Mouse (Mus musculus) ES-E14 (cell line): ENCODE data around the gene Prss1. TPM values are rescaled to one million over a fixed set of nuclear protein-coding genes. Genes with fewer than 3 reads are reported as not detected.
"Not testable (repeated sequence)": the region's sequence is repeated elsewhere in the genome, so short reads cannot be mapped to it uniquely, and the experiment has no call there.

ENCODE experiments used
- DNase-seq: peaks from one replicate; pipeline ENCODE4 v3.0.0-alpha.2; 2013; ENCODE audit warnings: low read depth, low spot score
- H3K27ac ChIP-seq: 2 replicates; pipeline ENCODE4 v1.5.1; 2012; ENCODE audit warnings: low read depth, mild to moderate bottlenecking, low read length, moderate library complexity, mixed read lengths; ENCODE audit not compliant: poor library complexity, insufficient read depth, severe bottlenecking
- H3K36me3 ChIP-seq: 2 replicates; pipeline ENCODE4 v1.6.1; 2012; ENCODE audit warnings: mild to moderate bottlenecking, low read length, moderate library complexity, mixed read lengths; ENCODE audit not compliant: control insufficient read depth, poor library complexity, insufficient read depth, severe bottlenecking
- H3K4me1 ChIP-seq, 2 experiments: fragments of 150-350 bp in 1 of 2; sonication (generic) in 1 of 2; 2 replicates each; pipeline ENCODE4 v1.6.1; 2012; ENCODE audit warnings: low read length in 2 of 2, mild to moderate bottlenecking in 1 of 2, mixed read lengths in 1 of 2; ENCODE audit not compliant: control insufficient read depth in 2 of 2, insufficient read depth in 2 of 2, poor library complexity in 1 of 2
- H3K4me3 ChIP-seq, 2 experiments: fragments of 150-350 bp in 1 of 2; sonication (generic) in 1 of 2; 2 replicates each; pipeline ENCODE4 v1.5.1; 2012; ENCODE audit warnings: low read length in 2 of 2, low read depth in 1 of 2, mild to moderate bottlenecking in 1 of 2, mixed read lengths in 1 of 2; ENCODE audit not compliant: insufficient read depth in 1 of 2, poor library complexity in 1 of 2, severe bottlenecking in 1 of 2
- H3K9ac ChIP-seq: 2 replicates; pipeline ENCODE4 v1.6.1; 2012; ENCODE audit warnings: low read depth, mild to moderate bottlenecking, low read length, mixed read lengths; ENCODE audit not compliant: poor library complexity, insufficient read depth, severe bottlenecking
- H3K9me3 ChIP-seq: fragments of 150-350 bp; sonication (generic); 2 replicates; pipeline ENCODE4 v1.6.1; 2012; ENCODE audit warnings: low read depth, mild to moderate bottlenecking, low read length; ENCODE audit not compliant: control insufficient read depth, insufficient read depth
- CHD2 ChIP-seq: IDR thresholded peaks from 2 replicates; pipeline ENCODE4 v1.6.1; 2014; ENCODE audit warnings: mild to moderate bottlenecking, low read depth, low read length, inconsistent platforms
- HCFC1 ChIP-seq: IDR thresholded peaks from 2 replicates; pipeline ENCODE4 v1.6.1; 2012; ENCODE audit warnings: low read length, inconsistent platforms, borderline replicate concordance; ENCODE audit not compliant: insufficient read depth
- MAFK ChIP-seq: IDR thresholded peaks from 2 replicates; pipeline ENCODE4 v1.6.1; 2014; ENCODE audit warnings: mild to moderate bottlenecking, low read depth, low read length, inconsistent platforms; ENCODE audit not compliant: insufficient read depth
- ZC3H11A ChIP-seq: IDR thresholded peaks from 2 replicates; pipeline ENCODE4 v1.6.1; 2012; ENCODE audit warnings: low read depth, mild to moderate bottlenecking, inconsistent platforms, low read length, borderline replicate concordance
- ZNF384 ChIP-seq: IDR thresholded peaks from 2 replicates; pipeline ENCODE4 v1.6.1; 2012; ENCODE audit warnings: low read depth, low read length, inconsistent platforms
- in situ Hi-C, 2 experiments: fragments of 600-800 bp; cut with MboI; formaldehyde crosslinking; loops; one replicate each; pipeline ENCODE4 v1.15.1; 2025; ENCODE audit warnings: low sequenced_read_pairs in 2 of 2, inconsistent platforms in 1 of 2; ENCODE audit not compliant: unreplicated experiment in 2 of 2
- total RNA-seq: library from RNA; depleted of rRNA; stranded (reverse); fragments of 300-350 nt; gene quantifications from 2 replicates; pipeline ENCODE4 v1.2.3, GENCODE M21; 2012; rRNA removed

Gene Prss1
- not detected in 2 replicates for total RNA-seq

DNA sequence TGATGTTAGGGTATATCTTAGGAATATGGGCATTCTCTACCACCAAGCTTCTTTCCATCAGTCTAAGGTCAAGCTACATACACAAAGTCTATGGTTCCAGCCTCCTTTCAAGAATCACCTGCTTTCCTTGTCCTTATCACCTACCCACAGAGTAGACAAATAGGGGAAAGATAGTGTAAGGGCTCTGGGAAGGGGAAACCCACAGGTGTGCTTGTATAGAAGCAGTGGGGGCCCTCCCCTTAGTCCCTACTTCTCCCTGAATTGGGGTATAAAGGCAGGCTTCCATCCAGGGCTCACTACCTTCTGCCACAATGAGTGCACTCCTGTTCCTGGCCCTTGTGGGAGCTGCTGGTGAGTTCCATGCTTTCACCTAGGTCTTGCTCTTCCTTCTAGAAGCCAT is at the start of gene Prss1:
Gene Prss1 (plus strand): TSS at position 301 of the 400 bp plus-strand sequence.
- in situ Hi-C loops, H3K9ac ChIP-seq, H3K9me3 ChIP-seq, H3K4me3 ChIP-seq, DNase-seq, H3K27ac ChIP-seq, H3K36me3 ChIP-seq, H3K4me1 ChIP-seq: not testable (repeated sequence)

DNA sequence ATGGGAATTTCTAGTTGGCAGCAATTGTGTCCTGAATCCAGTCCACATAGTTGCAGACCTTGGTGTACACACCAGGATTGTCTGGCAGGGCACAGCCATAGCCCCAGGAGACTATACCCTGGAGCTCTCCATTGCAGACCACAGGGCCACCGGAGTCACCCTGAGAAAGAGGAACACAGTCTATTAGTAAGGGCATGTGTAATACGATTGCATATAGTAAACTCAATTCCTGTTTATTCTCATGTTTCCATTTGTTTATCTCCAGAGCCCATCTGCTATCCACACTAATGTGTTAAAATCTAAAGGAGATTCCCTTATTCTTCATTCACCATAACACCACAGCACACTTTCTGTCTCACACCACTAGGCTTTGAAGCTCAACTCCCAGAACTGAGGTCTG is 16.5 kb upstream of the Prss1 start:
- H3K9ac ChIP-seq, H3K36me3 ChIP-seq, DNase-seq, H3K4me3 ChIP-seq, H3K27ac ChIP-seq, in situ Hi-C loops, H3K4me1 ChIP-seq, H3K9me3 ChIP-seq: not testable (repeated sequence)

DNA sequence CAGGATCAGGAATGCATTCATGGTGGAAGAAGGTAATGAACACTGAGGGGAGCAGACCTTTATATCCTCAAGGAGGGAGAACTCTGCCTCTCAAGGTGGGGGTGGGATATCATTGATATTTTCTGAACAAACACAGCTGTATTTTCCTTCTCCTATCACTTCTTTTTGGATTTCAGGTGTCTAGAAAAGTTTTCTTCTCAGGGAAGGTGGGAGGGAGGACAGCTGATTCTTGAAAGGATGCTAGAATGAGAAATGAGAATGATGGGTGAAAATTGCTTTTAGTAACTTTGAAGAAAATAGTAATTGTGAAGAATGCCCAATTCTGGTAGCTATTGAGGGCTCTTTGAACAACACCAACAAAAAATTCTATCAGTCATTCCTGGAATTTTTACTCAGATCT is 12.7 kb upstream of the Prss1 start, which contains the start of gene Gm10334:
Gene Gm10334 (minus strand): TSS at position 101 of the 400 bp plus-strand sequence.
- H3K36me3 ChIP-seq, H3K9me3 ChIP-seq, in situ Hi-C loops, H3K27ac ChIP-seq, H3K4me3 ChIP-seq, DNase-seq, H3K9ac ChIP-seq, H3K4me1 ChIP-seq: not testable (repeated sequence)

DNA sequence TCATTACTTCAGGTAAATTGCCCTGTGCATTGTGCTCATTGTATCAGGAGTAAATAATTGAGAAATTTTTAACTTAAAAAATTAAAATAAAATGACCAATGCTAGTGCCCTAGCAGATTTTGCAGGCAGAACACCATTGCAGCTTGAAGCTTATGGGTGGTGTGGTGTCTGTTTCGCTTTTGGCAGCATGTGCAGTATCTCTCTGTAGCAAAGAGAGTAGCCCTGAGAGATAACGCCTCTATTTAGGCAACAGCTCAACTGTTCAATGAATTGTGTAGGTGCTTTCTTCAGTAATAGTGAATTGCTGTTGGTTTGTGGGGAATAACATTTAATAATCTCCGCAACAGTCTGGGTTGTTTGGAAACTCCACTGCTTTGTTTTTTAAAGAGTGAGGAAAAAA is 40.6 kb downstream of the Prss1 start:
- Histone ChIP-seq H3K9ac (no peak overlapping the region), H3K4me1 (no peaks in the 10 kb centered on the region), H3K36me3 (no peaks in the 10 kb centered on the region), H3K27ac (no peak overlapping the region), H3K9me3 (no peaks in the 10 kb centered on the region), H3K4me3 (no peak overlapping the region)
- no peak for TF ChIP-seq ZC3H11A
- no peak for TF ChIP-seq ZNF384
- no peak for TF ChIP-seq MAFK
- TF ChIP-seq CHD2, result no peak
- in situ Hi-C loops, result no loop called here
- DNase-seq, result no peak

DNA sequence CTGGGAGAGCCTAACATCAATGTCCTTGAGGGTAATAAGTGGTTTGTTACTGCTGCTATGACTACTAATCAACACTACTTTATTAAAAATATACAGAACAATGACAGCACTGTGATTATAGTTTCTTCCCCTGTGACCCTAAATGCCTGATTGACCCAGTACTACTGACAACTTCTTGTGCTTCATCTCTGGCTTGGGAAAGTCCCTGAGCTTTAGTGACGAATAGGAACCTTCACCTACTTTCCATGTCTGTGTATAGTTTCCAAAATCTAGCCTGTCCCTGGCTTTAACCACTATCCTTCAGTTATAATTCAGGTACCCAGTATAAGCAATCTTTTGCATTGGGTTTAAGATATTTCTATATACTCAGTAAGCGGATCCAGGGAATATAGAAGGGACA is 46.2 kb downstream of the Prss1 start:
- H3K27ac ChIP-seq, result no peak overlapping the region
- H3K9me3 ChIP-seq, result no peaks in the 10 kb centered on the region
- TF ChIP-seq HCFC1, result no peak
- TF ChIP-seq MAFK, result no peak
- TF ChIP-seq CHD2, result no peak
- TF ChIP-seq ZC3H11A, result no peak
- TF ChIP-seq ZNF384, result no peak
- in situ Hi-C loops, result no loop called here
- DNase-seq, result no peak
- no peaks in the 10 kb centered on the region for H3K36me3 ChIP-seq
- H3K9ac ChIP-seq, result no peak overlapping the region
- H3K4me3 ChIP-seq, result no peak overlapping the region
- H3K4me1 ChIP-seq, result no peaks in the 10 kb centered on the region

DNA sequence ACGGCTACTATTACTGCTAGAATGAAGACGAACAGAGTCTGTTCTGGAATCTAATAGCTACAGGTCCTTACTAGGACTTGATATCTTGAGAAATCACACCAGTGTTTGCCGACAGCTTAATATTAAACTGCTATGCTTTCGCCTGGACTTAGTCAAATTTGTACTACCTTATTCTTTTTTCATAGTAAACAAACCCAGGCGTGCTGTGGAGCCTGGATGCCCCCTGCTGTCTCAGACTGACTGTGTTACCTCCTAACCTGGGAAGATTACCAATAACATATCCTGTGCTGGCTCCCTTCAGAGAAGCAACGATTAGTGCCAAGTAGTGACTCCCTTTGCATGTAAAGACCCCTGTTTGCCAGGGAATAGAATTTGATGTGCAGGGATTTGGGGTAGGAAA is 46.6 kb downstream of the Prss1 start:
- no peaks in the 10 kb centered on the region for H3K4me1 ChIP-seq
- H3K36me3 ChIP-seq, result no peaks in the 10 kb centered on the region
- H3K4me3 ChIP-seq, result no peak overlapping the region
- TF ChIP-seq CHD2 (no peak), MAFK (no peak), HCFC1 (no peak), ZNF384 (no peak), ZC3H11A (no peak)
- H3K9ac ChIP-seq, result no peak overlapping the region
- no peaks in the 10 kb centered on the region for H3K9me3 ChIP-seq
- no peak overlapping the region for H3K27ac ChIP-seq
- DNase-seq, result no peak
- in situ Hi-C loops, result no loop called here

Other genes starting within 250 kb of the Prss1 start
- not detected in 2 replicates for gene Try4, start 156.7 kb upstream of the Prss1 start, total RNA-seq
- gene Try5, start 142.1 kb upstream of the Prss1 start, total RNA-seq, result not detected in 2 replicates
- not detected in 2 replicates for gene Try10, start 104.8 kb upstream of the Prss1 start, total RNA-seq
- gene Prss3, start 81.3 kb upstream of the Prss1 start, total RNA-seq, result not detected in 2 replicates
- not detected in 2 replicates for gene Gm5771, start 66.6 kb upstream of the Prss1 start, total RNA-seq
- gene Gm10334, start 12.8 kb upstream of the Prss1 start, total RNA-seq, result 0.26 TPM in 1 of 2 replicates, not detected in the other
- gene Prss2, start 62.9 kb downstream of the Prss1 start, total RNA-seq, result not detected in 2 replicates
- gene Ephb6, start 146.6 kb downstream of the Prss1 start, total RNA-seq, result 5.4 and 5.8 TPM in 2 replicates
- gene Trpv6, start 177.5 kb downstream of the Prss1 start, total RNA-seq, result 0.18 TPM in 1 of 2 replicates, not detected in the other
- gene Trpv5, start 221.8 kb downstream of the Prss1 start, total RNA-seq, result 0.16 and 0.22 TPM in 2 replicates
- gene Llcfc1, start 225.5 kb downstream of the Prss1 start, total RNA-seq, result not detected in 2 replicates
- 0.21 and 0.94 TPM in 2 replicates for gene Kel, start 245.4 kb downstream of the Prss1 start, total RNA-seq